24 mouse cellular contexts compared by ENCODE assay signal in the genomic region with DNA sequence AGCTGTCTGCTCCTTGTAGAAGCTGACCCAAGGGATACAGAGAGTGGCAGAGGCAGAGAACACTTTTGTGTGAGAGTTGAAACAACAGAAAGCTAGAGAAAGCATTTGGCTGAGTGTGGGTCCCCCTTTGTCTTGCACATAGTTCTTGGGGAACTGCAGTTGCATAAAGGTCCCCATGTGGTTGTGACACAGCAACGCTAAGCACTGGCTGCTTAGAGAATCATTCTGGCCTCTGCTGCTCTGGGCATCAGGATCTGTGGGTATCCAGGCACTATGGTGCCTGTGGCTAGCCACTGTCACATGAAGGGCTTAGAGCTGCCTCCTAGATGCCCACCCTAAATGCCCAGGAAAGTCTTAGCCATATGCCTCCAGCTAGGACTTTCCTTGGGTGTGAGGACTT. TPM values are rescaled to one million over a fixed set of nuclear protein-coding genes. Genes with fewer than 3 reads are reported as not detected.
DNase-seq lines count a peak whose midpoint lies in the region; ATAC-seq and TF ChIP-seq lines count a peak whose summit lies in the region.
"Had no signal": no experiment of that assay in that cellular context is flagged by ENCODE, and none has a peak within 500 bp of the region (broad histone marks: within the 10 kb centered on the region; RNA-seq: fewer than 3 reads in every experiment).

No protein-coding gene starts in this region.

- no peak overlapping the region for H3K4me3 ChIP-seq in bone marrow, adult 2 months (replicated peaks; ENCODE audit: control insufficient read depth, low read depth, low read length)
- H3K4me3 ChIP-seq in embryonic facial prominence, embryonic 13.5 days, result no peak overlapping the region
- H3K4me3 ChIP-seq in hindbrain, embryonic 14.5 days (replicated peaks; ENCODE audit: low read length), result no peak overlapping the region
- H3K4me3 ChIP-seq: embryonic facial prominence, embryonic 12.5 days; embryonic facial prominence, embryonic 15.5 days; erythroblast, embryonic 14.5 days; forebrain, embryonic 10.5 days; forebrain, embryonic 12.5 days had no signal

- H3K27me3 ChIP-seq in embryonic facial prominence, embryonic 13.5 days, result peaks cover 6% of the 10 kb centered on the region; the same call in 1 of the 2 replicates
- no peaks in the 10 kb centered on the region for H3K27me3 ChIP-seq in hindbrain, embryonic 14.5 days (ENCODE audit: control insufficient read depth, insufficient read depth, low read length)
- H3K27me3 ChIP-seq: embryonic facial prominence, embryonic 12.5 days; forebrain, embryonic 12.5 days had no signal

- ATAC-seq in common myeloid progenitor, adult 5-6 weeks (replicated peaks; ENCODE audit: low read depth, poor library complexity, severe bottlenecking), result 0 out of 2 replicates have a peak, but pooled peaks have one; percentile 5
- ATAC-seq in embryonic facial prominence, embryonic 13.5 days (ENCODE audit: insufficient number of reproducible peaks, insufficient read depth, low FRiP score, low TSS enrichment, low read depth), result no peak
- ATAC-seq in megakaryocyte, adult 5-6 weeks (ENCODE audit: poor library complexity, severe bottlenecking), result peak; percentile 53
- no peak for ATAC-seq in hindbrain, embryonic 14.5 days (ENCODE audit: low FRiP score)
- ATAC-seq: forebrain, embryonic 14.5 days; forebrain, embryonic 16.5 days had no signal

- H3K9me3 ChIP-seq in embryonic facial prominence, embryonic 13.5 days, result no peaks in the 10 kb centered on the region
- H3K9me3 ChIP-seq in hindbrain, embryonic 14.5 days (ENCODE audit: control insufficient read depth, low read length), result no peaks in the 10 kb centered on the region
- H3K9me3 ChIP-seq: embryonic facial prominence, embryonic 12.5 days; embryonic facial prominence, embryonic 15.5 days; forebrain, embryonic 10.5 days; forebrain, embryonic 12.5 days had no signal

- no peak for DNase-seq in urinary bladder, postnatal 36 days (ENCODE audit: low spot score in 2 of 2)
- DNase-seq in hindbrain, embryonic 14.5 days (ENCODE audit: low spot score), result no peak
- DNase-seq in frontal cortex, postnatal 36 days (ENCODE audit: low spot score in 2 of 2), result no peak
- no peak for DNase-seq in layer of hippocampus, adult 11-12 months (ENCODE audit: low spot score)
- DNase-seq: adrenal gland, adult 2 months; adrenal gland, postnatal 10 days; adrenal gland, postnatal 25 days; cerebellum, adult 11-12 months; cerebellum, adult 2 months; cerebellum, adult 9-10 months; cerebellum, postnatal 10 days; cerebellum, postnatal 25 days; embryo, embryonic 11 days had no signal

- H3K9ac ChIP-seq in embryonic facial prominence, embryonic 13.5 days, result no peak overlapping the region
- H3K9ac ChIP-seq in hindbrain, embryonic 14.5 days, result no peak overlapping the region
- H3K9ac ChIP-seq: embryonic facial prominence, embryonic 12.5 days; embryonic facial prominence, embryonic 15.5 days; forebrain, embryonic 12.5 days had no signal

- 13% methylated on average over 1 of the region's 1 CpGs for WGBS in bone marrow, adult 2 months
- WGBS in embryonic facial prominence, embryonic 13.5 days, result 78% methylated on average over 1 of the region's 1 CpGs
- WGBS in hindbrain, embryonic 14.5 days, result 76% methylated on average over 1 of the region's 1 CpGs

- H3K36me3 ChIP-seq in embryonic facial prominence, embryonic 13.5 days, result no peaks in the 10 kb centered on the region
- H3K36me3 ChIP-seq in hindbrain, embryonic 14.5 days (replicated peaks; ENCODE audit: control insufficient read depth, insufficient read depth), result no peaks in the 10 kb centered on the region
- H3K36me3 ChIP-seq: embryonic facial prominence, embryonic 12.5 days; embryonic facial prominence, embryonic 15.5 days; forebrain, embryonic 10.5 days; forebrain, embryonic 12.5 days had no signal

- no peak for TF ChIP-seq CTCF in bone marrow, adult 2 months (IDR thresholded peaks at IDR 0.05; ENCODE audit: control insufficient read depth, insufficient read depth, low read length)

- peak overlapping the region; percentile 78 for H3K27ac ChIP-seq in bone marrow, adult 2 months (ENCODE audit: control insufficient read depth, insufficient read depth, low read depth, low read length, poor library complexity)
- H3K27ac ChIP-seq in embryonic facial prominence, embryonic 13.5 days, result peak overlapping the region; percentile 78; the same call in 1 of the 2 replicates
- H3K27ac ChIP-seq in hindbrain, embryonic 14.5 days, result no peak overlapping the region
- H3K27ac ChIP-seq: embryonic facial prominence, embryonic 12.5 days; embryonic facial prominence, embryonic 15.5 days; forebrain, embryonic 10.5 days; forebrain, embryonic 12.5 days had no signal

- no peak overlapping the region for H3K4me2 ChIP-seq in embryonic facial prominence, embryonic 13.5 days
- H3K4me2 ChIP-seq in hindbrain, embryonic 14.5 days (replicated peaks), result no peak overlapping the region
- H3K4me2 ChIP-seq: embryonic facial prominence, embryonic 12.5 days; embryonic facial prominence, embryonic 15.5 days; forebrain, embryonic 12.5 days had no signal

- TF ChIP-seq POLR2A in bone marrow, adult 2 months (IDR thresholded peaks at IDR 0.05; ENCODE audit: borderline replicate concordance, control insufficient read depth, low read depth, low read length), result no peak

- H3K4me1 ChIP-seq in bone marrow, adult 2 months (ENCODE audit: control insufficient read depth, insufficient read depth, low read length), result peaks cover 3% of the 10 kb centered on the region; the same call in 1 of the 2 replicates
- peaks cover 25% of the 10 kb centered on the region for H3K4me1 ChIP-seq in embryonic facial prominence, embryonic 13.5 days
- H3K4me1 ChIP-seq in hindbrain, embryonic 14.5 days (replicated peaks; ENCODE audit: control insufficient read depth, insufficient read depth, low read length), result no peaks in the 10 kb centered on the region
- H3K4me1 ChIP-seq: forebrain, embryonic 10.5 days; forebrain, embryonic 12.5 days had no signal

RNA-seq across cellular contexts. Expression of gene Pde10a, which starts 27.0 kb away (rescaled TPM):
- 3.0 and 5.5 TPM in 2 replicates for polyA plus RNA-seq in bone marrow, adult 2 months (2011; ENCODE audit: insufficient read depth, insufficient read length, low replicate concordance, missing spikeins)
- 8.4 and 16.1 TPM in 2 replicates for total RNA-seq in common myeloid progenitor, adult 5-6 weeks (2017)
- polyA plus RNA-seq in embryonic facial prominence, embryonic 13.5 days (2015; fragmentation: Nextera tagmentation; extraction: Ambion mirVana), result 6.2 and 6.3 TPM in 2 replicates
- total RNA-seq in megakaryocyte, adult 5-6 weeks (2015), result 0.27 TPM in 1 of 2 replicates, not detected in the other
- total RNA-seq in megakaryocyte, adult 5-6 weeks (2017), result 0.04 and 0.07 TPM in 2 replicates
- polyA plus RNA-seq in hindbrain, embryonic 14.5 days (2014; fragmentation: Nextera tagmentation; extraction: Ambion mirVana), result 14.7 and 15.8 TPM in 2 replicates
- polyA plus RNA-seq: erythroblast, embryonic 14.5 days had no signal

Comparison
In these comparisons a context has a peak if more than half of its experiments do, and no peak if none do; other contexts are left out.
1. ATAC-seq: peak in common myeloid progenitor, adult 5-6 weeks (single experiment) and megakaryocyte, adult 5-6 weeks (single experiment); none in embryonic facial prominence, embryonic 13.5 days (single experiment) and hindbrain, embryonic 14.5 days (single experiment).